Mouse (Mus musculus) testis, postnatal 14 days (tissue): ENCODE measurements around the gene Cct8l1.

ENCODE experiments used
- DNase-seq: peaks from one replicate; pipeline ENCODE4 v3.0.0; 2021; ENCODE audit warnings: low spot score

The Cct8l1 gene

GRCm38 (mm10) chr5:25515767-25516166 lies at the start of gene Cct8l1:
TSS of gene Cct8l1 (plus strand) at chr5:25516067.
- no peak for DNase-seq

- DNase-seq, result no peak
These were observed 43.8 kb upstream of the Cct8l1 start for GRCm38 (mm10) chr5:25472070-25472469.

- no peak for DNase-seq
These were observed 40.1 kb upstream of the Cct8l1 start for GRCm38 (mm10) chr5:25475789-25476188.

GRCm38 (mm10) chr5:25478863-25479262 lies 37.0 kb upstream of the Cct8l1 start:
- no peak for DNase-seq

GRCm38 (mm10) chr5:25496652-25497051 lies 19.2 kb upstream of the Cct8l1 start:
- no peak for DNase-seq

- DNase-seq, result peak; percentile 40
These were observed 18.5 kb upstream of the Cct8l1 start for GRCm38 (mm10) chr5:25497369-25497719.

- peak; percentile 66 for DNase-seq
These were observed 18.0 kb upstream of the Cct8l1 start for GRCm38 (mm10) chr5:25497720-25498345.

GRCm38 (mm10) chr5:25498346-25498820 lies 17.5 kb upstream of the Cct8l1 start, which contains the start of gene Kmt2c:
TSS of gene Kmt2c (minus strand) at chr5:25498783.
- peak; percentile 79 for DNase-seq

GRCm38 (mm10) chr5:25498821-25499422 lies 16.9 kb upstream of the Cct8l1 start:
- peak; percentile 86 for DNase-seq

- DNase-seq, result peak; percentile 96
These were observed 16.2 kb upstream of the Cct8l1 start for GRCm38 (mm10) chr5:25499423-25500398.

GRCm38 (mm10) chr5:25500686-25501085 lies 15.2 kb upstream of the Cct8l1 start:
- DNase-seq, result no peak

GRCm38 (mm10) chr5:25506041-25506440 lies 9.8 kb upstream of the Cct8l1 start:
- DNase-seq, result no peak

- no peak for DNase-seq
These were observed 531 bp downstream of the Cct8l1 start for GRCm38 (mm10) chr5:25516301-25516895.

GRCm38 (mm10) chr5:25517550-25517949 lies 1.7 kb downstream of the Cct8l1 start:
- no peak for DNase-seq

GRCm38 (mm10) chr5:25519820-25520219 lies 4.0 kb downstream of the Cct8l1 start:
- no peak for DNase-seq

GRCm38 (mm10) chr5:25521461-25521860 lies 5.6 kb downstream of the Cct8l1 start:
- DNase-seq, result no peak

- DNase-seq, result peak; percentile 27
These were observed 10.2 kb downstream of the Cct8l1 start for GRCm38 (mm10) chr5:25526116-25526515.

- DNase-seq, result peak; percentile 20
These were observed 11.1 kb downstream of the Cct8l1 start for GRCm38 (mm10) chr5:25526926-25527325.

GRCm38 (mm10) chr5:25527971-25528370 lies 12.1 kb downstream of the Cct8l1 start:
- no peak for DNase-seq

- DNase-seq, result no peak
These were observed 13.1 kb downstream of the Cct8l1 start for GRCm38 (mm10) chr5:25528851-25529528.
